Mouse (Mus musculus) left cerebral cortex, adult 11 months (tissue): ENCODE results near the gene Bzw1.
"Not testable (repeated sequence)": the region's sequence is repeated elsewhere in the genome, so short reads cannot be mapped to it uniquely, and the experiment has no call there.

Experiments used
- DNase-seq: peaks from one replicate; pipeline ENCODE4 v3.0.0; 2022; ENCODE audit warnings: low spot score

Gene Bzw1

GRCm38 (mm10) chr1:58392652-58393283 lies at the start of gene Bzw1:
Bzw1 (plus strand) TSS chr1:58392898.
- peak; percentile 86 for DNase-seq

DNA sequence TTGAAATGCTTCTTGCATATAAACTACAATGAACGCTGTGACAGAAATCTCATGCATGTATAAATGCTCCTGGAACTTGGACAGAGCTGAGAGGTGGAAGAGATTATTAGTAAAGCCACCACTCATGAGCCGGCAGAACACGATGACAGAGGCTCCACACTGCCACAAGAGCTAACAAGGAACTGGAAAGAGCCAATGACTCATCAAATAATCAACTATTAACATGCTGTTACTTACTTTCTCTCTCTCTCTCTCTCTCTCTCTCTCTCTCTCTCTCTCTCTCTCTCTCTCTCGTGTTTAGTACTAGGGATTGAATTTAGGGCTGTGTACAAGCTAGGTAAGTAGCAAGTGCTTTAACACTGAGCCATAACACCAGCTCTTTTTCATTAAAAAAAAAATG lies 48.8 kb upstream of the Bzw1 start:
- DNase-seq = no peak

DNA sequence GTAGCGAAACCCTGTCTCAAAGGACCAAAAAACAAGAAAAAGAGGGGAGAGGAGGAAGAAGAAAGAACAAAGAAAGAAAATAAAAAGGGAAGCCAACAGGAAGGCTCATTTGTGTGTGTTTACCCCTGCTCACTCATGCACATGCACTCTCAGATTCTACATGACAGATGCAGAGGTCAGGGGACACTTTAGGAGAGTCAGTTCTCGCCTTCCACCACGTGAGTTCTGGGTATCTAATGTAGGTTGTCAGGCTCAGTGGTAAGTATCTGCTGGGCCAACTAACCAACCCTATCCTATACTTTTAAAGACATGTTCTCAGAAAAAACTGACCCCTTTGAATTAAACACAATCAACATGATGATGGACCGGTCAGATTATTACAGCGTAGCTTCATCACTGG lies 48.1 kb upstream of the Bzw1 start:
- no peak for DNase-seq

- no peak for DNase-seq
Measured at GRCm38 (mm10) chr1:58346159-58346558, 46.5 kb upstream of the Bzw1 start.

- no peak for DNase-seq
Measured at GRCm38 (mm10) chr1:58348712-58349111, 44.0 kb upstream of the Bzw1 start.

DNA sequence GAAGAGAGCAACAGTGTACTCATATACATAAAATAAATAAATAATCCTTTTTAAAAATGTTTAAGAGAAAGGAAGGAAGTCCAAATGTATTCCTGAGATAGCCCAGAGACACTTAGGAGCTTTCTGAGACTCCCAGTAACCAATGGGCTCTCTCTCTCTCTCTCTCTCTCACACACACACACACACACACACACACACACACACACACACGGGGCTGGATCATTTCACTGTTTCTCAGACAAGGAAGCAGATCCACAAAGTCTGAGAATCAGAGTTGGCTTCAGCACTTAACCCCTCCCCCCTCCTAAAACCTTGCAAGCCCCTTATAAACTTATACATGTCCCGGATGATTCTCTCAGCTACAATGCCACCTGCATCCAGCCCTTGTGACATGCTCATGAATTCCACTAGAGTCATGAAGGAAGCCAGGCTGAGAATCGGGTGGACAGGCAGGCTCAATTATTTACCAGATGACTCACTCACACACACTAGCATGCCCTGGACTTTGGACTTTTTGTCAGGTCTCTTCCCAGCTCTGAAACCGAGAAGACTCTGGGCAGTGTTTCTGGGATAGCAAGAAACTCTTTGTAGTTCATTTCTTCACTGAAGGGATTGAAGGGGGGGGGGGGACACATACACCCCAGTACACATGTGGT lies 39.3 kb upstream of the Bzw1 start:
- DNase-seq = no peak

DNA sequence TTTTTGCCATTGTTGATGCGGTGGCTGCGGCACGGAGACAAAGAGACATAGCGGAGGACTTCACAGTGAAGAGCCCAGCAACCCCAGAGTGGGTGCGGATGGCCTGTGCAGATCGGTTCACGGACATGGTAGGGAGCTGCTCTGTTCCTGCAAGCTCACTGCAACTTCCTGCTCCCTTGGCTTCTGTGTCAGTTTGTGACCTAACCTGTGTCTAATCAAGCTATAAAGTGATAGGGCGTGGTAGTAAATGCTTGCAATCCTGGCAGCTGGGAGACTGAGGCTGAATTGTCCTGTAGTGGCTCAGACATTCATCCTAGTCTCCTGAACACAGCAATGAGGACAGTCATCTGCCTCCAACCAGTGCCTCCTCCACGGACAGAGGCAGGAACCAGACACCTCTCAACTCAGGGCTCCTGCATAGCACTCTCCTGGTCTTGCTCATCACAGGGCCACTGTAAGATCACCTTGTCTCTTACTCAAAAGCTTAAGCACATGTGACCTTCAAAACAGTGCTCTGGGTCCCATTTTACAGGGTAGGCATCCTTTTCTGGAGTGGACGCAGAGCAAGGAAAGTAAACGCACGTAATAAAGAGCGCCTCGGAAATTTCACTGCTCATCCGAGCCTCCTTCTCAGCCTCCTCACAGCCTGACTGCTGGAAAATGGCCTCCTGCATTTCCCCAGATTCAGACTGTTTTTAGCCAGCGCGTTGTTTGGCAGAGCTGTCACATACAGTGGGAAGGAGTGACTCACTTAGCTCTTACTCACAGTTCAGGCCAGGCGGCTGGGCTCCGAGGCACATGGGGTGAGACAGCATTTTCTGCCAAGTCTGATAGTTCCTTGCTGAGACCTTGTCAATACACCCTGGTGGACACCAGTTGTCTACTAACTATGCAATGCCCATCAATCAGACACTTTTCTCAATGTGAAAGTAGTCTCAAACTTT lies 33.5 kb upstream of the Bzw1 start:
- peak; percentile 39 for DNase-seq

- no peak for DNase-seq
Measured at GRCm38 (mm10) chr1:58362296-58362695, 30.4 kb upstream of the Bzw1 start.

DNA sequence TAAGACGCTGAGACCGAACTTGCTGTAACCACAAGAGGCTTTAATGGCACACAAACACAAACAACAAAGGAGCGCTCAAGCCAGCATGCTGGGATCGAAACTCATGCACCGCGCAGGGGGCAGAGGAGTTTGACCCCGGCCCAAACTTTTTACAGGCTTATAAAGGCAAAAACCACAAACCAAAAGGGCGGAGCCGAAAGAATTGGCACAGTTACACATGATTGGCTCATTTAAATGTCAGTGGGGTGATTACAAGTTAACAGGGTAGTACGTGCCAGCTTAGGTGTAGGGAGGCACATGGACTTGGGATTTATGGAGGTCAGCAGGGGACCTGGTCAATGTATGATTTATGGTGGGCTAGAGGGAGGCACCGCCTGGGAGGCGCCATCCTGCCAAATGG lies 28.1 kb upstream of the Bzw1 start:
- no peak for DNase-seq

DNA sequence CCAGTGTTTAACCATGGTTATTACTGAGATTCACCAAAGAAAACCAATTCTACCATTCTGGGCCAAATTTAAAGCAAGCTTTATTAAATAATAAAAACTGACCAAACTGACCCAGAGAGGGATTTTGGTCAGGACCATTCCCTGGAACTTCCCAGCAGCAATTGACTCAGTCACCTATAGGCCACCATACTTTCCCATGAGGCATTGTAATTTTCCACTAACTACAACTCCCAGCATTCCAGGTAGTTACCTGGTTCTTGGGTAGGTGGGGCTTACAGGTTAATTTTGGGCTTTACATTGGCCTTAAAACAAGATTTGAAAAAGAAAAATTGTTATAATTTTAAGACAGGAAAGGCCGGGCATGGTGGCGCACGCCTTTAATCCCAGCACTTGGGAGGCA lies 26.9 kb upstream of the Bzw1 start:
- no peak for DNase-seq

- no peak for DNase-seq
Measured at GRCm38 (mm10) chr1:58366737-58367471, 25.8 kb upstream of the Bzw1 start.

DNA sequence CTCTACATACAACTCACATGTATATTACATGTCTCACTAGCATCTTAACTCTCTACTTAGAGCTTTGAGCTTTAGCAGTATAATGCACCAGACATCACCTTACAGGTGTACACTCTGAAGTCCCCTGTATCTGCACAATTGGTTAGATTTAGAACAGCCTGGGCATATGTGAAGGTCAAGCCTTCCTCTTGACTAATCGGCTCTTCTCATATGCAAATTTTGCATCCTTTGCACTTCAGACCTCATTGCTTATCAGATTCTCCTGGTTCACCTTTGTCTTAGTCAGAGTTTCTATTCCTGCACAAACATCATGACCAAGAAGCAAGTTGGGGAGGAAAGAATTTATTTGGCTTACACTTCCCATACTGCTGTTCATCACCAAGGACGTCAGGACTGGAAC lies 23.0 kb upstream of the Bzw1 start:
- DNase-seq = no peak

DNA sequence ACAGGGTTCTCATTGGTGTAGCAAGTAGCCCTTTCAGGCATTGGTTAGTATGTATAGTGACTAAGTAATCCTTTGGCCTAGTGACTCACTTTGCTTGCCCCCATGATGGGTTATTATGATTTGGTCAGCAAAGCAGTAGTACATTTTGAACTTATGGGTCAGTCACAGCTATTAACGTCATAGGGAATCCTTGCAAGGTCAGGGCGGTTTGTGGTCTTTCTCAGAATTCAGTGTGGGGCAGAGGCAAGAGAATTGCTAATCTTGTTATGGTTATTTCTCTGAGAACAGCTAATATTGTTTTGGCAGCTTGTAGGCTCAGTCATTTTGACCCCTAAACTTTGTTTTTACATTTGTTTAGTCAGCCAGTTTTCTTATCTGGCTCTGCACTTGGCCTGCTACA lies 18.4 kb upstream of the Bzw1 start:
- DNase-seq = not testable (repeated sequence)

GRCm38 (mm10) chr1:58375574-58376147 lies 17.0 kb upstream of the Bzw1 start:
- no peak for DNase-seq

GRCm38 (mm10) chr1:58382586-58383281 lies 10.0 kb upstream of the Bzw1 start:
- DNase-seq = no peak

DNA sequence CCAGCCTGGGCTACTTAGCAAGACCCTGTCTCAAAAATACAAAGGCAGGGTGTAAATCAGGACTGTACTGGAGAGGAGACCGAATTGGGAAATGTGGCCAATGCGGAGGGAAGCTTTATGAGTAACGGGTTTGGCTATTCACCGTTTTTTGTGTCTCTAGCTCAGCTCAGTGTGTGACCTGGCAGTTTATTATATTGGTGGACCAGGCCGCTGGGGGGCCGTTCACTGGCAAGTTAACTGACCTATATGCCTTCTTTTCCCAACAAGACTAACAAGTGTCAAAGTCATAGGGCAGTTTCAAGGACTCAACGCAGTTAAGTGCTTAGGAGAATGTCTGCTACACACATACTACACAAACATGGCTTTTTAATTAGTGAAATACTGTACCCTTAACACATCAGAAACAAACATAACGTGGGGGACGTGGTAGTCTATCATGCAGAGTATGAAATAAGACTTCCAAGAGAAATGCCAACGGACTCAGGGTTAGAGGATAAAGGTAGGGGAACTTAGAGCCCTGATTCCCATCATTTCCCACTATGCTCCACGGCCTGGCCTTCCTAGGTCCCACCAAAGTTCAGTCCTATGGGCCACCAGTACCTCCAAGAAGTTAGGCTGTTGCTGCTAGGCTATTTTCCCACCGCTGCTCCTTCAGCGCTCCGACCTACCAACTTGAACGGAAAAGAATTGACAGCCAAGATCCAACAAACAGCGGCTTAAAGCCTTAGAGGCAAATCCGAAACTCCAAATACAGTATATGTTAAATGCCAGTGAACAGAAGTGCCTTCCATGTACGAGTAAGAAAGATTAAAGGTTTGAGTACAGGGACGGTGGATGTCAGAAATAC lies 1.1 kb upstream of the Bzw1 start:
- no peak for DNase-seq

GRCm38 (mm10) chr1:58392268-58392651 lies 438 bp upstream of the Bzw1 start:
- DNase-seq = no peak

DNA sequence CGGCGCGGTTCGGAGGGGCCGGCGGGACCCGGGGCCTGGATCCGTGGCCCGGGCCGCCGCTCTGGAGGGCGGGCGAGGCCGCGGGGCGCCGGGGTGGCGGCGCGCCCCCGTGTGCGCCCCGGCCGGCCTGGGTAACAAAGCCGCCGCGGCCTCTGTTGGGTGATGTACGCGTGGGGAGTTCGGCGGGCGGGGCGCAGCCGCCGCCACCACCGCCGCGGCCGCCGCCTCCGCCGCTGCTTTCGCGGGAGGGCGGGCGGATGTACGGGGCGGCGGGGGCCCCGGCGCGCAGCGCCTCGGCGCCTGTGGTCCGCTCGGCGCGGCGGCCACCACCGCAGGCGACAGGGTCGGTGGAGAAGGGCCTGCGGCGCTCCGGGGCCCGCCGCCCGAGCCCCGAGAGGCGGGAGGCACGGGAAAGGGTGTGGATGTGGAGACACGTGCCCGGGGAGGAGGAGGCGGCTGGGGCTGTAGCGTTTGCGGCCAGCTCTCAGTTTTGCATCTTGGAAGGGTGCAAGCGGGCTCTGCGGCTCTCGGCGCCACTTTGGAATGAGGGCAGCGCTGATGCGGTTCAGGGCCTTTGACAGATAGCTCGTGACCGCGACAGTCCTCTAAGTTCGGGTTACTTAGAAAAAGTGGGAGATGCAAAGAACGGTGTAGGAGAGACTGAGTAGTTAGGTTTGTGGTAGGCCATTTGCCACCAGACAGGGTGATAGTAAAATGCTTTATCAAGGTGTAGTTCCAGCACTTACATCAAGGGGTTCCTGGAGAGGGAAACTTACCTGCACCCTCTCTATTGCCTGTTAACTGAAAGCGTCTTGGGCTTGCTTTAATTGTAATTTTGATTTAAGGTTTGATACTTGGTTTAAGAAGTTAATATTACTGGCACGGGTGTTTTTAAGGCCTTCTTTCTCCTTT lies 842 bp downstream of the Bzw1 start:
- no peak for DNase-seq

DNA sequence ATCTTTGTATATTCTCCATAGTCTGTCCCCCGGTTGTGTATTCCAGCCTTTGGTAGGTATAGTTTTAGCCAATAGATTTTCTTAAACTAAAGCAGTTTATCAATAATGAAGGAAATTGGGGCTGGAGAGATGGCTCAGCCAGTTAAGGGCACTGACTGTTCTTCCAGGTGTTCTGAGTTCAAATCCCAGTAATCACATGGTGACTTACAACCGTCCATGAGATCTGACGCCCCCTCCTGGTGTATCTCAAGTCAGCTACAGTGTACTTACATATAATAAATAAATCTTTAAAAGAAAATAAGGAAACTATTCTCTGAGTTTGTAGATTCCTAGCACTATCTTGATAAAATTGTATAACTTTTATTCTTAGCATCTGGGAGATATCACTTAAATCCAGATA lies 2.6 kb downstream of the Bzw1 start:
- no peak for DNase-seq
